Mouse (Mus musculus) c-Kit-positive CD71-positive TER-119-positive erythroid progenitor cells, embryonic 14.5 days (primary cell): ENCODE data around the gene Tcf7l2.

Experiments used
- DNase-seq: peaks from one replicate; pipeline ENCODE4 v3.0.0-alpha.2; 2013; ENCODE audit warnings: low spot score

The Tcf7l2 gene

DNA sequence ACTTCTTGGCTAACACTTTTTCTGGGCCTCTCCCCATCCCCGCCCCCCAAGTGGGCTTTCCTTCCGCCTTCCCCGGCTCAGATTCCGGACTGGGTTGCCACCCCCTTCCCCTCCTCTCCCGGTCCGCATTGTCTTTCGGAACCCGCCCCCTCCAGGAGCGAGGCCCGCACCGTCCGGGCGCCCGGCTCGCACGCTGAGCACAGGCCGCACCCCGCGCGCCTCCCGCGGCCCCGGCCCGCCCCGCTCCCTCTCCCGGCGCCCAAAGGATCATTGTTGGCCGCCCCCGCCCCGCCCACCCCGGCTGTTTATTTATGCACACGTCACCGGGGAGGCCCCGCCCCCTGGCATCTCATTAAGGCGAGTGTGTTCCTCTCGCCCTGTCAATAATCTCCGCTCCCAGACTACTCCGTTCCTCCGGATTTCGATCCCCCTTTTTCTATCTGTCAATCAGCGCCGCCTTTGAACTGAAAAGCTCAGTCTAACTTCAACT is at the start of gene Tcf7l2:
Tcf7l2 (plus strand) TSS at position 382 of the 490 bp plus-strand sequence.
- DNase-seq: peak; percentile 81

DNA sequence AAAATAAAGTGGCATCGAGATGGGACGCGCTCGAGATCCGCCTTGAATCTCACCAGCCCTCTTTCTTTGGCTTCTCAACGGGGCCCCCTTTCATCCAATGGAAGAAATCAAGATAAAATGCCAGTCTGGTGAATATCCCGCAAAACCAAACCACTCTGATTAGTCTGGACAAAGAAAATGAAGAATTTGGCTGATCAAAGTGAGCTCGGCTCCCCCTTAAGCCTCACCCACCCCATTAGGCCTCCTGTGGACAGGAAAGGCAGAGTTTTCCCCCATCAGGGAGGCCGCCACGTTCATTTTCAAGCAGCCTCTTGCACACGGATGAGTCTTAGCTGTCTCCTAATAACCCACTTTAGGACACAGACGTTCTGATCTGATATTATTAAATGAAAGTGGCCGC is 47.0 kb upstream of the Tcf7l2 start:
- DNase-seq: no peak

DNA sequence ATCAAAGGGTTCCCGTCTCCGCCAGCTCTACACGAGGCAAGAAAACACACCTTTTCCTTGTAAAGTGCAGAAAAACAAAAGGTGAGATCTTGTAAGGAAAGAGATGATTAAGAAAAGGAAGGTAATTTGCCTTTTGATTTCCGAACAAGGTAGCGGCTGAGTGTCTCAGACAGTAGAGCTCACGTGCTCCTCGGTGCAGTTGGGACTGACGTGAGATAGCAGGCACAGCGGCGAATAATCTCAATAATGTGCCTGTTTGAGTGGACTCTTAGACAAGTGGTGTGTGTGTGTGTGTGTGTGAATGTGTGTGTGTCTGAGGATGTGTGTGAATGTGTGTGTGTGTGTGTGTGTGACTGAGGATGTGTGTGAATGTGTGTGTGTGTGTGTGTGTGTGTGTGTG is 46.2 kb upstream of the Tcf7l2 start:
- no peak for DNase-seq

DNA sequence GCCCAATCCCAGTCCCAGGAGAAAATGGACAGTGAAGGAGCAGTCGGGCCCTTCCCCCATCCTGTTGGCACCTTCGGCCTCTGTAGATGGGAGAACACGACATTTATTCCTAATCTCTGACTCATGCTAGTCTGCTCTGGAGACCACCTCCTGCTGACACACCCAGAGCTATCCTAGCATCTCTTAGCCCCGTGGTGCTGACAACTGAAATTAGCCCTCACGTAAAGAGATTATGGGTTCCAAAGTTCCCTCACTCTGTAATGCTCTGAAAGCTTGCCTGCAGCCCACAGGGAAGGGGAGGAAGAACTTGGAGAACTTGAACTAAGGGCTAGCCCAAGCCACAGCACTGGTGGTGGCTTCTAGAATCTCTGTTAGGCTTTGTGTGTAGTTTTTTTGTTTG is 42.7 kb upstream of the Tcf7l2 start:
- DNase-seq: no peak

DNA sequence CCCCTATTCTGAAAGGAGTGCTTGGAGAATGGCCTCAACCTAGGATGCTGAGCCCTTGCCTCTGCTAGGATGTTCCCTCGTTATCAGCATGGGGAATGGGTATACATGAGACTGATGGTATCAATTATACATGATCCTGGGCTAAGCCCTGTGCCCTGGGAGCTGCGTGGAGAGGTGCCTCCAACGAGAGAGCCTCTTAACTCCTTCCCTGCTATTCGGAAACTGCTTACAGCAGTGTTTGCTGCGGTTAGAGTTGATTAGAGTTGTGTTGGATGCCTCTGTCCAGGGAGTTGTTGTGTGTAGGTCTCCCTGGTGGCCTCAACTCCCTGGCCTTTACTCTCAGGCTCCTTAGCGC is 41.4 kb upstream of the Tcf7l2 start:
- no peak for DNase-seq

DNA sequence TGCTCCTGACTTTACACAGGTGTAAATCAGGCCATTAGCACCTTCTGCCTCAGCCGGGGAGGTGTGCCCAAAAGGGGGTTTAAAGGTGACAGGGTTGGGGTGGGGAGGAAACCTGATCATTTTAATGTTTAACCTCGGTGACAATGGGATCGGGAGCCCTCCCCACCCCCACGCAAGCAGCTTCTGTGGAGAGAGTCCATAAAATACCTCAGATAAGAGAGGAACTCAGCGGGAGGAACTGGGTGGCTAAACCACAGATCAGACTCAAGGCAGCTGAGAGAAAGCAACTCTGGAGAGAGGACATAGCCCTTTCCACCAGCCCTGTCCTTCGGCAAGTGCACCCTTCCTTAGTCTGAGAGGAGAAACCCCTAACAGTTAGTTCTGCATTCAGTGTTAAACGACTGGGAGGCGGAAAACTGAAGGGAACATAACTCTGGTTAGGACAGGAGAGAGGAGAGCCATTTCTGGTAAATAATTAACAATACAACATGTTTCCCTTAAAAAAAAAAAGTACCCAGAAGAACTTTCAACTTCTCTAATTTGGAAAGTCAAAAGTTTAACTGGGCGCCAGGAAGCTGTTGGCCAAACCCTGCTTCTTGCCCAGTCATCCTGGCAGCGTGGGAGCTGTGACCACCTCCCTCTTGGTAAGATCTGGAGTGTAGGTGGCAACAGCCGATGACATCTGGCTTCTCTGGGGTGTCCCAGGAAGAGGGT is 40.9 kb upstream of the Tcf7l2 start:
- DNase-seq: no peak

DNA sequence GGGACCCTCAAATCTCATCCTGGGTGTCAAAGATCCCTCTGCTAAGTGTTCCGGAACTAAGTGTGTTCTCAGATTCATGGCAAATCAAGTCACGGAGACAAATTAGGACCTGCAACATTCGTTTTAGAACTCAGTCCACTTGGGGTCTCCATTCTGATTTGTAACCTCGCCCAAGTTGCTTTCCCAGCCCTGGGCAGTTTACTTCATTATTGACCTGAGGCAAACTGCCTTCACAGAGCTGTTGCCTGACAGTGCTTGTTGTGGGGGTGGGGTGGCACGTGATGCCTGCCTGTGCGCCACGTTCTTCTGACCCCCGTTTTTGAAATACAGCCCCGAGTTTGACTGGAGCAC is 40.4 kb upstream of the Tcf7l2 start:
- DNase-seq: no peak

DNA sequence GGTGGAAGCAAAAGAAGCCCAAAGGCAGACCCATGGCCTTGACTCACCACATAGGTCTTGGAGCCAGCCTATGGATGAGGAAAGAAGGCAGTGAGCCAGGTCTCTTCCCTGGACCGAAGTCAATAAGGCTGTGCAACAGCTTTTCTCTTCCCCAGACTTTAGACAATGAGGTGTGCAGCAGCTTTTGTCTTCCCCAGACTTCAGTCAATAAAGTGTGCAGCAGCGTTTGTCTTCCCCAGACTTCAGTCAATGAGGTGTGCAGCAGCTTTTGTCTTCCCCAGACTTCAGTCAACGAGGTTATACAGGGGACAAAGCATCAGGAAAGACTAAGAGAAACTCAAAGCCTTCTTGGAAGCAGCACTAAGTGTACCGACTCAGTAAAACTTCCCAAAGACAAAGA is 39.5 kb upstream of the Tcf7l2 start:
- no peak for DNase-seq

DNA sequence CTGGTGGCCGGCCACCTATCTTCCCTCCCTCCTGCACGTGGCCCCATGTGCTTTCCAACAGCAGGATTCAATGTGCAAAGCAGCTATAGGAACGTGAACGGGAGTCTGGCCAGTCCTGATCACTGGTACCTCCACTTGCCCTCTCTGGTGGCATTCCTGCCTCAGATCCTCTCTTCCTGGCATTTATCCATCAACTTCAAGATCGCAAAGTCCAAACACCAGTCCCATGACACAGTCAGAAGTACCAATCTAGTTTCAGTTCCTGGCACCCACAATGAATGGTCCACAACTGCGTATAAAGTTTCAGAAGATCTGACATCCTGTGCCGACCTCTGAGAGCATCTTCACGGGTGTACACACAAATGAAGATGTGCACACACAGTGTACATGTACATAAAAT is 38.9 kb upstream of the Tcf7l2 start:
- no peak for DNase-seq

DNA sequence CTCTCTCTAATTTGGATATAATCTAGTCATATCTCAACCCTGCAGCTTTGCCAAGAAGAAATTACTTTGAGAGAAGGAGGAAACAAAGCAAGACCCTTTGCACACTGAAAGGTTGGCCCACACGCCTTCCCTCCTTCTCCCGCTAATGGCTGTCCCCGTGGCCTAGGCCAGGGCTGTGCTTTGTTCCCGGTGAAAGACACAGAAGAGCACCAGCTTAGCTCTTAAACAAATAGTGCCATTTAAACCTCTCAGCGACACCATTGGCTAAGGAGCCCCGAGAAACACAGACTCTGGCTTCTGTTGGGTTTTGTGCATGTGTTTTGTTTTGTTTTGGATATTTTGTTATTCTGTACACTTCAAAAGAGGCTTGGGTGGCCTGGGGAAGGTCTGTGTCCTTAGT is 37.5 kb upstream of the Tcf7l2 start:
- no peak for DNase-seq

DNA sequence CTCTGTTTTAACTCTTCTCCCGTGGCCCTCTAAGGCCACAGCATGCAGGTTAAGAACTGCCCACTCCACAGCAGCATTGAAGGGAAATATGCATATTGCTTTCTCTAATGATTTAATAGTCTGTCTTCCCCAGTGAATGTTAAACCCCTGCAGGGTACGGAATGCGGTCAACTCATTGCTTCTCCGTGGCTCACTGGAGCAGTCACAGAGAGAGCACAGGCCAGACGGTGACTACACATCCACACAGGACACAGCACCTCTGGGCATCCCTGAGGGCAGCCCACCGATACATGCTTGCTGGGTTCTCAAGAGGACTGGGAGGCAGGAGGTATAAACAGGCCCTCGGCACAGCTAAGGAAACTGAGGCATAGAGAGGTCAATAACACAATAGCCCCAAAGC is 35.3 kb upstream of the Tcf7l2 start:
- DNase-seq: no peak

DNA sequence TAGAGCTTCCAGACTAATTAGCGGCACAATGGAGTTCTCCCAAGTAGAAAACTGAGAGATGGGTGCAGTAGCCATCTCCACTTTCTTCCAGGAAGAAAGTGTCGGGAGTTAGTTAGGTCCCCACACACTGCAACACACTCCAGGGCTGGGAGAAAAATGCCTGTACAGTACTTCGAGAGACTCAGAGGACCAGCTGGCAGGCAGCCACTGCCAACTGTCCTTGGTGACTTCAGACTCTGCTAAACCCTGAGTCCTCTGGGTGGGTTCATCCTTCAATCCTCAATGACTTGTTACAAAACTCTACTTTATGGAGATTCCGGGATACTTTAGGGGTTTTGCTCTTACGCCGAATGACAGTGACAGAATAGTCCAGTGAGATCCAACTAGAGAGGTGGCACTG is 34.8 kb upstream of the Tcf7l2 start:
- no peak for DNase-seq

DNA sequence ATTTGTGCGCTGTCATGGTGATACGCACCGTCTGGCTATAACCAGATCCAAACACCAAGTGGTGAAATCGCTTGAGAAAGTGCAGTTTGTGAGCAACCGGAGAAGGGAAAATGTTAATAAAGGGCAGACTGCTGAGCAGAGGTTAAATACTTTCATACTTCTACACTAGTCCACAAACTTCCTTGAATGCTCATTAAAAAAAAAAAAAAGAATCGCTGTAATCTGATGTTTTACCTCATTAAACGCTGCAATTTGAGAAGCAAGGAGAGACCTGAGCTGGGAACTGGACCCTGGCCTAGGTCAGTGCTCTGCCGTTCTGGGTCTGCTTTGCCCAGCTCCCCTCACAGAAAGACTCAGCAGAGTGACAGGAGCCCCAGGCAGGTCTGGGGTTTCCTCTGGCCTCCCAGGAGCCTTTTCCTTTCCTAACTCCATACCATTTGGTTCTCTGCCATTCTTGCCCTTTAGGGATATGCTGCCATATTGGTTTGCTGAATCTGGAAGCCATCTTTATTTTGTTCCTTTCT is 33.5 kb upstream of the Tcf7l2 start:
- no peak for DNase-seq

DNA sequence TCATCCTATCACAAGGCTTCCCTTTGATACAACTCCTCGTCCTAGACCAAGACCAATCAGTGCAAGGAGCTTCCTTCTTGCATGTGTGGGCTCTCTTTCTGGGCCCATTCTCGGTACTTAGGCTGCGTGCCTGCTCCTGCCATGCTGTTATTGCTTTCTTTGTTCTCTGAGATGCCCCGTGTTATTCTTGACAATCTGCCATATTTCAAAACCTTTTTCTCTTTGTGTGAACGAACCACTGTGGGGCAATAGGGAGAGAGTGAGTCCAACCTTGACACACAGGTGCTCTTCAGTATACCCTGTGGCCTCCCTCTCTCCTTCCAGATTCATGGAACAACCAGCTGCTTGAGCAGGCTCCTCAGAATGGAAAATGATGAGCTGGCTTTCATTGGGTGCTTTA is 30.8 kb upstream of the Tcf7l2 start:
- DNase-seq: no peak

DNA sequence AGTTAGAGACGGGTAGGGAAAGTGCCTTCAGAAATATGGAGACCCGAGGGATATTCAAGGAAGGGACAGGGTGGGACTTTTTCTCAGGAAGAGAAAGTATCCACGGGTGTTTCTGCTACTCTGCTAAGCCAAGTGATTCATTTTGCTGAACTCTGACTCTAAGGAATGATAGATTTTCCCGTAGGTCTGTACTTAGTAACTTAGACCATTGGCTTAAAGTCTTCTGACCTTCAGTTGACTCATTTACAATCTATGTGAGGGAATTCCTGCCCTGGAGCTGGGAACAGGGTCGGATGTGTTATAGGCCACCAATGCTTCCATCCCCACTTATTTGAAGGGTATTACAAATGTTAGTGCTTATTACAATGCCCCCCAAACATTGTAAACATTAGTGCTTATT is 29.9 kb upstream of the Tcf7l2 start:
- no peak for DNase-seq

DNA sequence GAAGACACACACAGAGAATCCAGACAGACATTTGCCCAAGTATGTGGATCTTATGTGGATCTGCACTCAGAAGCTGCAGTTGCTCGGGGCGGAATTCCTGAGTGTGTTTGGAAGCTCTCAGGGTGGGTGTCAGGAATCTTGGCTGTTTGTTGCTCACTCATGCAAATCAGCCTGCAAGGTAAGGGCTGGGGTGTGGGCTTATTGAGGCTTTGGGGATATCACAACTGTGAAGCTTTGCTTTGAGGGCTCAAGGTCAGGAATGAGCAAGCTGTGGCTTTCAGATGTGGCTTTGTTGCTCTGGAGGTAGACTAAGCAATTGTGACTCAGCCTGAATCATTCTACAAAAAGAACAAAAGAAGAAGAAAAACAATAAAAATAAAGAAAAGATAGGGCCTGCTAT is 28.9 kb upstream of the Tcf7l2 start:
- DNase-seq: no peak

DNA sequence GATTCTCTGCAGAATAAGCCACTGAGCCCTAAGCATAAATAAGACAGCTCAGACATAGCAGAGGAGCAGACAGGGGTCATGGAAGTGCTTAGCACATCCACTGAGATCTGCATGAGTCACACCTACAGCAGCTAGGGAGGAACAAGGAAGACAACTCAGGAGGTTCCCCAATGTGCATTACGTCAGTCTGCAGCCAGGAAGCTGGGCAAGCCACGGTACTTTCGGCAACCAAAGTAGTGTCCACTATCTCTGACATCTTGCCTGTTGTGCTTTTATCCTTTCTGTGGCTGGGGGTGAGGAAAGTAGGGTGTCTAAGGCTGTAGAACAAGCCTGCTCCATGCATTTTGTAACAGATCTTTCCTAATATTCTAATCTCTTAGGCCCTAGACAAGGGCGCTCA is 27.6 kb upstream of the Tcf7l2 start:
- no peak for DNase-seq

DNA sequence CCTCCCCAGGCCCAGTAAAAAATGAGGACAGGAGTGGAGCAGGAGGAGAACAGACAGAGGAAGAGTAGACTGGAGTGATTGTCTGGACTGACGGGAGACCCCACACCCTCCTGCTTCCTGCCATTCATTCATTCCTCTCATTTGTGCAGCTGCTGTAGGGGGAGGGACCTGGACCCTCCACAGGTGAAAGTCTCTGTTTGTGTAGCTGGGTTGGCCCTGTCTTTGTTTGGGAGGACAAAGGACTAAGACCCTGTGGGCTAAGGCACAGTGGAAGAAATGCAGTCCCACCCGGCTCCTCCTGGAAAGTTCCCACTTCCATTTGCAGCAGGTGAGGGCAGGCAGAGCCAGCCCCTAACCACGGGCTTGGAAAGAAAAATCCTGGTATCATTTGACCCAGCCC is 27.0 kb upstream of the Tcf7l2 start:
- no peak for DNase-seq

DNA sequence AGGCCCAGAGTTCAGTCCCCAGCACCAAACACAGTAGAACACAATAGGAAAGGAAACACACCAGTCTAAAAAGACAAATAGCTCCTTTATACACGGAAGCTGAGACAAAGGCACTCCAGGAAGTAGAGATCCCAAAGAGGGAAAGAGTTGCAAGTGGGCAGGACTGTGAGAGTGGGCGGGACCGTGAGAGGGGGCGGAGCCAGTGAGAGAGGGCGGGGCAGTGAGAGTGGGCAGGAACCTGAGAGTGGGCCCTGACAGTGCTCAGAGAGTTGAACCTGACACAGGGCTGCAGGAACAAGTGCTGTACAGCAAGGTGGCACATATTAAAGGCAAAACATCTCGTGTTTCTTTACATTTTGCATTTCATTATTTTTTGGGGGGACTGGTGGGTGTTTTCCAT is 22.5 kb upstream of the Tcf7l2 start:
- no peak for DNase-seq

DNA sequence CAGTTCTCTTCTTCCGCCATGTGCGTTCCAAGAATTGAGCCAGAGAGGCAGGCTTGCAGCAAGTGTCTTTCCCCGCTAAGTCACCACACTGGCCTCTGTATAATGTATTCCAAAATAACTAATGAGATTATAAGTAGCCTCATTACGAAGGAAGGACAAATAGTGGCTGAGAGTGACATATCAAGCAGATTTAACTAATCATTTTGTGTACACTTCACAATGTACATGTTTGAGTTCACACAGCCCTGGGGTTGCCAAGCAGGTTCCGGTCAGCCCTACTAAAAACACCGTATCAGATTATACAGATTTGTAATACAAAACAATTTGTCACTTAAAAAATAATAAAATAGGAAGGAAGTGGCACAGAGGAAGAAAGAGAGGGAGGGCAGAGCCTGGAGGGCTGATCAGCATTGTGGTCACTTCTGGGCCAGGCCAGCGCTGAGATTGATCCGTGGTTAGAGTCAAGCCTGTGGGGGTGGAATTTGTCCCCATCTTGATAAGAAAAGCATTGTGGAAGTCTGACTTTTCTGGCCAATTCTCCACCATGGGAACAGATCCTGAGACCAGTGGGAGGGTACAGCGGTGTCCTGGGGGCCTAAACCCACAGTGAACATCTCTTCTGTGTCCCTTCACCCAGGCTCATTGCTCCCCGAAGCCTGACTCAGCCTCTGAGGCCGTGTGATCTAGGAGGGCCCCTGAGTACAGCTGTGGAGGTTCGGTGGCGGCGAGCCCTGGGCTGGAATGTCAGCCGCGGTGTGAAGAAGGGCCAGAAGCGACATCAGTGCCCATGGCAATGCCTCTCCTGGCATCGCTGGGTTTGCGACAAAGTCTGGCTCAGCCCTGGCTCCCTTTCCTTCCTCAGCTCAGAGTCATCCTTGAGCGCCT is 21.9 kb upstream of the Tcf7l2 start:
- DNase-seq: no peak

DNA sequence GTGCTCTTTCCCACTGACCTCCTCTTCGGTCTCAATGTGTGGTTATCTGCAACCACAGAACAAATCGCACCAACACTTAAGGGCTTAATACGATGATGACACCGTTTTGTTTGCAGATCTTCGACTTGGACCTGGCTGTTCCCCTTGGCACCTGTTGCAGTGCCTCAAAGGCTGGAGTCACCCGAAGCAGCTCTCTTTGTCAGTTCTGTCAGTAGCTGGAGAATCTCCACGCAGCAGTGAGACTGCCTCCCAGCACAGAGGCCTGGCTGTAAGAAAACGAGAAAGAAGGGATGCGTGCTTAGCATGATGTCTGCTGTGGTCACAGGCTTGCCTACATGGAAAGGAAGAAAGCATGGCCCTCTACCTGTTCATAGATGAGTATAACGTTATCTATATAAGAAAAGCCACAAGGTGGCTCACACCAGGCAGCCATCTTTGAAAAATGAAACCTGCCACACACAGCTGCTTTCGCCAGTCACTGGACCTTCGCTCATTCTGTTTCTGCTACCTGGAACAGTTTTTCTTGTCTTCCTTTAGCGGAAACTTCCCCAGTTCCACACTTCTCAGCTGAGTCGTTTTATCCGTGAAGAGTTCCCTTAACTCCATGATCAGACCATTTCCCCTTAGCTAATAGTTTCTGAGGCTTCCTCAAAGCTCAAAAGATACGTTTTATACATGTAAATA is 21.1 kb upstream of the Tcf7l2 start:
- DNase-seq: no peak

DNA sequence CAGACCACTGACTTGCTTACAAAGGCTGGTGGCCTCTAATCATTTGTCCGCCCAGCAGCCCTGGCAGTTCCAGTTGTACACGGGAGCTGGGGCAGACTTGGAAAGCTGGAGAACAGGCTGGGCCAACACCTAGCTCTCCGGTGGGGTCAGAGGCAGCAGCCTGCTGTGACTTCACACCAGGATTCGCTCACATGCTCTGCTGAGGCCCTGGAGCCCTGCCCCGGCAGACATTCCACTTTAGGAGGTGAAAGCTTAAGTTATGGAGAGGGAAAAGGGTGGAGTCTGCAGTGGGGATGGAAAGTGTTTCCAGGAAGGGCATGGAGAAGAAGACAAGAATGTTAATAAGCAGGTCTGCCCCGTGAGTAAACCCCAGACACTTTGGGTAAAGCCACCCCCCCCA is 19.2 kb upstream of the Tcf7l2 start:
- DNase-seq: no peak

DNA sequence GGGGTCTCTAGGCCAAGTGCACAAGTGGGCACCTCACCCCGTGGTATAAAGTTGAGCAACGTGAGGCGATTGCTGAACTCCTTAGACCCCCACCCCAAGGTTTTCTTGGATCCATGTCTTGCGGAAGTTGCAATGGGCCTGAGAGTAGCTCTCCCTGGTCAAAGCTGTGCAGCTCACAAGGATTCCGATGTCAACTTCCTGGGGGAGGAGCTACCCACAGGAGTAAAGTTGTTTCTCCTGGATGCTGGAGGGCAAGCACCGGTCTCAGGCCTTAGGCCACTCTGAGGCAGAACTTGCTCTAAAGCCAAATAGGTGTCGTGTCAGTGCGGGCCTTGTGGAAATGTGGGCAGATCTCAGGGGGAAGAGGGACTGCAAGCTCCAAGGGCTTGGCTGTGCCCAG is 12.2 kb upstream of the Tcf7l2 start:
- no peak for DNase-seq
